Mouse (Mus musculus): ENCODE data around the gene Mpi. TPM values are rescaled to one million over a fixed set of nuclear protein-coding genes. Genes with fewer than 3 reads are reported as not detected.

The Mpi gene
- polyA plus RNA-seq, 1 experiment from 2014 or later: 55.1 TPM

DNA sequence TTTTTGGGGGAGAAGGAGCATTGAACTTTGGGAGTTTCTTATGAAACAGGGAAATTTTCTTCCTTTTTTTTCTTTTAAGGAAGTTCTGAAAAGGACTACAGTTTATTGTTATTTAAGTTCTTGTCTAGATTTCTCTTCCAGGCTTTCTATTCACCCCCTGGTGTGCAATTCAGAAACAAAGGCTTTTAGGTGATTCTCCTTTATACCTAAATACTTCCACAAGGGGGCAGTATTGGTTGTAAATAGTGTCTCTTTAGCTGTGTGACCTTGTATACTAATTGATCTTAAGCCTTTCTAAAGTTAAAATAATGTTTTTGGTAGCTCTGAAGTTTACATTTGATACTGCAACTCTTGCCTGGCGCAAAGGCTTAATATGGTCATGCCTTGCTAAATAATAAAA is 28.8 kb downstream of the Mpi start:
- H3K9ac ChIP-seq (ENCODE audit: low read length): no peak overlapping the region
- H3K27ac ChIP-seq (ENCODE audit: low read depth, low read length): no peak overlapping the region
- H3K4me2 ChIP-seq (ENCODE audit: low read depth, low read length, severe bottlenecking): no peak overlapping the region
- no peaks in the 10 kb centered on the region for H3K27me3 ChIP-seq (ENCODE audit: control insufficient read depth, insufficient read depth, low read length)
- no peak overlapping the region for H3K4me3 ChIP-seq (ENCODE audit: low read depth, low read length)
- DNase-seq (ENCODE audit: low spot score) (no peak), ATAC-seq (replicated peaks; ENCODE audit: low FRiP score) (no peak)
- no peaks in the 10 kb centered on the region for H3K36me3 ChIP-seq (ENCODE audit: control insufficient read depth, insufficient read depth, low read length)
- H3K9me3 ChIP-seq (ENCODE audit: control insufficient read depth, low read length): no peaks in the 10 kb centered on the region
- WGBS: 81% methylated on average over 1 of the region's 1 CpGs
- peaks cover 4% of the 10 kb centered on the region; the same call in 1 of the 2 replicates for H3K4me1 ChIP-seq (replicated peaks; ENCODE audit: control insufficient read depth, insufficient read depth, low read length)

- WGBS: 85% methylated on average over 4 of the region's 4 CpGs
- Histone ChIP-seq H3K27me3 (ENCODE audit: control insufficient read depth, insufficient read depth, low read length) (no peaks in the 10 kb centered on the region), H3K9ac (ENCODE audit: low read length) (no peak overlapping the region), H3K9me3 (ENCODE audit: control insufficient read depth, low read length) (no peaks in the 10 kb centered on the region), H3K4me2 (ENCODE audit: low read depth, low read length, severe bottlenecking) (no peak overlapping the region; the same call in 1 of the 2 replicates), H3K4me1 (replicated peaks; ENCODE audit: control insufficient read depth, insufficient read depth, low read length) (peaks cover 4% of the 10 kb centered on the region; the same call in 1 of the 2 replicates), H3K36me3 (ENCODE audit: control insufficient read depth, insufficient read depth, low read length) (no peaks in the 10 kb centered on the region), H3K27ac (ENCODE audit: low read depth, low read length) (no peak overlapping the region), H3K4me3 (ENCODE audit: low read depth, low read length) (no peak overlapping the region; the same call in 1 of the 2 replicates)
- ATAC-seq (replicated peaks; ENCODE audit: low FRiP score): no peak
- DNase-seq (ENCODE audit: low spot score): no peak
Observed at GRCm38 (mm10) chr9:57522861-57523246, 29.7 kb downstream of the Mpi start.

- 43% methylated on average over 7 of the region's 7 CpGs for WGBS
- no peaks in the 10 kb centered on the region for H3K27me3 ChIP-seq (ENCODE audit: control insufficient read depth, insufficient read depth, low read length)
- DNase-seq (ENCODE audit: low spot score) (no peak), ATAC-seq (replicated peaks; ENCODE audit: low FRiP score) (no peak)
- no peaks in the 10 kb centered on the region for H3K9me3 ChIP-seq (ENCODE audit: control insufficient read depth, low read length)
- H3K4me3 ChIP-seq (ENCODE audit: low read depth, low read length): peak overlapping the region; percentile 92
- H3K36me3 ChIP-seq (ENCODE audit: control insufficient read depth, insufficient read depth, low read length): no peaks in the 10 kb centered on the region
- peak overlapping the region; percentile 79 for H3K4me2 ChIP-seq (ENCODE audit: low read depth, low read length, severe bottlenecking)
- peak overlapping the region; percentile 97 for H3K9ac ChIP-seq (ENCODE audit: low read length)
- no peak overlapping the region for H3K27ac ChIP-seq (ENCODE audit: low read depth, low read length)
- H3K4me1 ChIP-seq (replicated peaks; ENCODE audit: control insufficient read depth, insufficient read depth, low read length): peaks cover 4% of the 10 kb centered on the region; the same call in 1 of the 2 replicates
Observed at GRCm38 (mm10) chr9:57522114-57522860, 30.3 kb downstream of the Mpi start.

DNA sequence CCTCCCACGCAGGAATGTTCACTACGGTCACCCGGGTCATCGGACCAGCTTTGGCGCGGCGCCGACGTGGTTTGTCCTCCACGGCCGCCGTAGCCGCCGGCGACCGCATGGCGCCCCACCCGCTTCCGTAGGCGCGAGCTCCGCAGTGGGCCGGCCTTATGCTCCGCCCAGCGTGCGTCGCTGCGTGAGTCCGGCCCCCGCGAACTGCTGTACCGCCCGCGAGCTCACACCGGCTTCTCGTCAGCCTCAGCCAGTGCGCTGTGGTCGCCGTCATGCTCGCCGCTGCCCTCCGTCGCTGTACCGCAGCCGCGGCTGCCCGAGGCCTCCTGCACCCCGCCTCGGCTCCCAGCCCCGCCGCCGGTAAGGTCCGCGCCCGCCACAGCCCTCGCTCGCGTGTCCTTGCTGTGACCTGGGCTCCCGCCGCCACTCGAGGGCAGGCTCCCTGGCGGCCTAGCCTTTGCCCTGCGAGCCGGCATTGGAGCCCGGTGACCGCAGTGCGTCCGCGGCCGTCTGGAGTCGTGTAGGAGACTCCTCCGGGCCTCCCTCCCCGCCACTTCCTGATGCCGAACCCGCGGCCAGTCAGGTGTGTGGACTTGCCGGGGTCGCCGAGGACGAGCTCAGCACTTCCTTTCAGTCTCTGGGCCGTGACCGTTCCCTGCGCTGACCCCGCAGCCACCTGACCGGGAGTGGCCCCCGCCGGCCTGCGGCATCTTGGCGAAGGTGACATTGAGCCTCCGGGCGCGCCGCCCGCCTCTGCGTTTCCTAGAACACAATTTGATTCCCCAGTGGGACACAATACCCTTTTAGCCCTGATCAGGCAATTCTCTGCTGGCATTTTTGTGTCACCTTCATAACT is 31.3 kb downstream of the Mpi start, which contains the start of gene Cox5a:
TSS of gene Cox5a (plus strand) at position 219 of the 856 bp plus-strand sequence.
- Histone ChIP-seq H3K9me3 (ENCODE audit: control insufficient read depth, low read length) (no peaks in the 10 kb centered on the region), H3K27me3 (ENCODE audit: control insufficient read depth, insufficient read depth, low read length) (no peaks in the 10 kb centered on the region), H3K4me2 (ENCODE audit: low read depth, low read length, severe bottlenecking) (peak within 1 kb of the TSS; percentile 79), H3K4me1 (replicated peaks; ENCODE audit: control insufficient read depth, insufficient read depth, low read length) (peaks cover 4% of the 10 kb centered on the region; the same call in 1 of the 2 replicates), H3K27ac (ENCODE audit: low read depth, low read length) (peak within 1 kb of the TSS; percentile 82), H3K9ac (ENCODE audit: low read length) (peak within 1 kb of the TSS; percentile 97), H3K4me3 (ENCODE audit: low read depth, low read length) (peak within 1 kb of the TSS; percentile 92), H3K36me3 (ENCODE audit: control insufficient read depth, insufficient read depth, low read length) (no peaks in the 10 kb centered on the region)
- ATAC-seq (replicated peaks; ENCODE audit: low FRiP score) (peak; percentile 97), DNase-seq (ENCODE audit: low spot score) (peak; percentile 94)
- WGBS: under 1% methylated on average over 91 of the region's 95 CpGs

DNA sequence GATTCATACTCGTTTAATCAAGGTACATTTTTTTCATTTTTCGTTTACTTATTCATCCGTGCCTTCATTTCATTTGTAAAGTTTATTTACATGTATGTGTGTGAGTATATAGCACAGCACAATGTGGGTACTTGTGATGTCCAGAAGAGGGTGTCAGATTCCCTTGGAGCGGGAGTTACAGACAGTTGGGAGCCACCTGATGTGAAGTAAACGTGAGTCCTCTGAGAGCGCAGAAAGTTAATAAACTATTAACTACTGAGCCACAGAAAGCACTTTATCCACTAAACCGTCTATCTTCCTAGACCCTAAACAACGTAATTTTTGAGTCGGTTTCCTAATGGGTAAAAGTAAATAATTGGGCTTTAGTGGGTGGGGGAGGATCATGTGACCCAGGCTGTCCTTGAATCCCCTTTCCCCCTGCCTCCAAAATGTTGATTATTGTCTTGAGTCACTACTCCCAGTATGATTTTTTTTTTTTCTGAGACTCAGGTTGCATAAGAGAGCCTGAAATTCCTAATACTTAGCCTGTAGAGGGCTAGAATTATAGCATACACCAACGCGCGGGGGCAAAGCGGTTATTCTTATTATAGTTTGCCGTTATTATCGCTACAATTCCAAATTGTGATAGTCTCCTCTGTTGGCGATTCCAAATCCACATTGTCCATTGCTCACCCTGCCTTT is 32.0 kb downstream of the Mpi start:
- H3K27ac ChIP-seq (ENCODE audit: low read depth, low read length): no peak overlapping the region
- no peaks in the 10 kb centered on the region for H3K36me3 ChIP-seq (ENCODE audit: control insufficient read depth, insufficient read depth, low read length)
- no peaks in the 10 kb centered on the region for H3K27me3 ChIP-seq (ENCODE audit: control insufficient read depth, insufficient read depth, low read length)
- DNase-seq (ENCODE audit: low spot score) (no peak), ATAC-seq (replicated peaks; ENCODE audit: low FRiP score) (peak; percentile 45; the same call in 1 of the 2 replicates)
- no peaks in the 10 kb centered on the region for H3K9me3 ChIP-seq (ENCODE audit: control insufficient read depth, low read length)
- H3K9ac ChIP-seq (ENCODE audit: low read length): peak overlapping the region; percentile 97
- H3K4me1 ChIP-seq (replicated peaks; ENCODE audit: control insufficient read depth, insufficient read depth, low read length): peaks cover 4% of the 10 kb centered on the region; the same call in 1 of the 2 replicates
- 25% methylated on average over 16 of the region's 16 CpGs for WGBS
- H3K4me3 ChIP-seq (ENCODE audit: low read depth, low read length): peak overlapping the region; percentile 92
- peak overlapping the region; percentile 79 for H3K4me2 ChIP-seq (ENCODE audit: low read depth, low read length, severe bottlenecking)

- 8% methylated on average over 3 of the region's 3 CpGs for WGBS
- H3K36me3 ChIP-seq (ENCODE audit: control insufficient read depth, insufficient read depth, low read length): no peaks in the 10 kb centered on the region
- H3K27me3 ChIP-seq (ENCODE audit: control insufficient read depth, insufficient read depth, low read length): no peaks in the 10 kb centered on the region
- peak; percentile 80 for DNase-seq (ENCODE audit: low spot score)
- ATAC-seq (replicated peaks; ENCODE audit: low FRiP score): no peak
- H3K27ac ChIP-seq (ENCODE audit: low read depth, low read length): no peak overlapping the region
- no peak overlapping the region for H3K4me3 ChIP-seq (ENCODE audit: low read depth, low read length)
- H3K4me1 ChIP-seq (replicated peaks; ENCODE audit: control insufficient read depth, insufficient read depth, low read length): peaks cover under 1% of the 10 kb centered on the region; the same call in 1 of the 2 replicates
- H3K9ac ChIP-seq (ENCODE audit: low read length): no peak overlapping the region
- H3K4me2 ChIP-seq (ENCODE audit: low read depth, low read length, severe bottlenecking): no peak overlapping the region
- no peaks in the 10 kb centered on the region for H3K9me3 ChIP-seq (ENCODE audit: control insufficient read depth, low read length)
Observed at GRCm38 (mm10) chr9:57517113-57517512, 35.5 kb downstream of the Mpi start.

- Histone ChIP-seq H3K27me3 (ENCODE audit: control insufficient read depth, insufficient read depth, low read length) (peaks cover 10% of the 10 kb centered on the region), H3K9ac (ENCODE audit: low read length) (no peak overlapping the region), H3K9me3 (ENCODE audit: control insufficient read depth, low read length) (no peaks in the 10 kb centered on the region), H3K4me1 (replicated peaks; ENCODE audit: control insufficient read depth, insufficient read depth, low read length) (peaks cover 3% of the 10 kb centered on the region; the same call in 1 of the 2 replicates), H3K27ac (ENCODE audit: low read depth, low read length) (no peak overlapping the region), H3K4me2 (ENCODE audit: low read depth, low read length, severe bottlenecking) (no peak overlapping the region), H3K36me3 (ENCODE audit: control insufficient read depth, insufficient read depth, low read length) (no peaks in the 10 kb centered on the region), H3K4me3 (ENCODE audit: low read depth, low read length) (no peak overlapping the region)
- no peak for DNase-seq (ENCODE audit: low spot score)
- ATAC-seq (replicated peaks; ENCODE audit: low FRiP score): no peak
- 78% methylated on average over 2 of the region's 2 CpGs for WGBS
Observed at GRCm38 (mm10) chr9:57510577-57510976, 42.0 kb downstream of the Mpi start.

GRCm38 (mm10) chr9:57505700-57506099 is 46.9 kb downstream of the Mpi start:
- H3K4me1 ChIP-seq (replicated peaks; ENCODE audit: control insufficient read depth, insufficient read depth, low read length): peaks cover 34% of the 10 kb centered on the region
- no peak overlapping the region for H3K27ac ChIP-seq (ENCODE audit: low read depth, low read length)
- H3K9ac ChIP-seq (ENCODE audit: low read length): no peak overlapping the region
- WGBS: 7% methylated on average over 8 of the region's 8 CpGs
- no peaks in the 10 kb centered on the region for H3K9me3 ChIP-seq (ENCODE audit: control insufficient read depth, low read length)
- no peak overlapping the region for H3K4me3 ChIP-seq (ENCODE audit: low read depth, low read length)
- no peaks in the 10 kb centered on the region for H3K36me3 ChIP-seq (ENCODE audit: control insufficient read depth, insufficient read depth, low read length)
- DNase-seq (ENCODE audit: low spot score) (peak; percentile 66), ATAC-seq (replicated peaks; ENCODE audit: low FRiP score) (peak; percentile 28; the same call in 1 of the 2 replicates)
- no peak overlapping the region for H3K4me2 ChIP-seq (ENCODE audit: low read depth, low read length, severe bottlenecking)
- peaks cover 57% of the 10 kb centered on the region for H3K27me3 ChIP-seq (ENCODE audit: control insufficient read depth, insufficient read depth, low read length)
